Mouse (Mus musculus): ENCODE measurements at regions not wholly inside any gene's neighbourhood (a gene's known extent, or its start where the extent isn't known, plus 50 kb on each side); places are given as distances from the start of the nearest gene placed in this dataset.
A peak's percentile ranks its signal among the peaks of the same experiment; 100 is the strongest.

DNA sequence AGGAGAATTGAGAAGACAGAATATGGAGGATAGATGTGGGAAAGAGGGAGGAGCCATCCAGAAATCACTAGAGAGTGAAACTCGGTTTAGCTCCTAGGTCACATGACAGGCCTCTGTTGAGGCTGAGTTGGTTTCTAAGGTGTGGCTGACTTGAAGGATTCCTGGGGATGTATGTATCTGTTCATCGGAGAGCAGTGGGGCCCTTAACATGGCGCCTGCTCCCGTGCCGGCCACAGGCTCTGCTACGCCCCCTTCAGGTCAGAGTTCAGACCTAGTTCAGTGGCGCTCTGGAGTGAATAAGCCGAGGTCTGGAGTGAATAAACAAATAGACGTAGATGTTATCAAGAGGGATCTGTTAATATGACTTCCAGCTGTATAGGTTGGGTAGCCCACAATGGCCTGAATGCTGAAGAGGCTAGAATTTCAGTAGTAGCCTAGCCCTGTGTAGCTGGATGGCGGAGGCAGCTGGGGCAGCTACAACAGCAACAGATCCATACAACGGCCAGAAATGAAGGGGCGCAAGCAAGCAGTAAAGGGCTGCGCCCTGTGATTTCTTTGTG, 239.4 kb downstream of the Gm10260 start:
- DNase-seq (ENCODE audit: low spot score): no peak

DNA sequence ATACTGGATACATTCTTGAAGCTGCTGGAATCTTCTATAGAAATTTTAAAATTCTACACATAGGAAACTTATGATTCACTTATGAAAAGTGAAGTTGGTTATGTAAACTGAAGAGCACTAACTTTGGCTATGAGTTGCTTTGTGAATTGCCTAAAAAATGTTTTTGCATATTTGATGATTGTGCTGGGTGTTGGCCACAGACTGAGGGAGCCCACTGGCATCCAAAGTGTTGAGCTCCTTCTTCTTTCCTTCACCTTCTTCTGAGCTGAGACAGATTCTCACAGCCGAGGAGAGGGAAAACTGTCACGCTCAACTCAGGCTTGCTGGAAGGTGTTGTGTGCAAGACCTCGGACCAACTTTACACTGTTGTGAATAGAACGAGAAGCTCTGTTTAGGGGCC, 243.7 kb downstream of the Gm10260 start:
- no peak for DNase-seq (ENCODE audit: low spot score)

DNA sequence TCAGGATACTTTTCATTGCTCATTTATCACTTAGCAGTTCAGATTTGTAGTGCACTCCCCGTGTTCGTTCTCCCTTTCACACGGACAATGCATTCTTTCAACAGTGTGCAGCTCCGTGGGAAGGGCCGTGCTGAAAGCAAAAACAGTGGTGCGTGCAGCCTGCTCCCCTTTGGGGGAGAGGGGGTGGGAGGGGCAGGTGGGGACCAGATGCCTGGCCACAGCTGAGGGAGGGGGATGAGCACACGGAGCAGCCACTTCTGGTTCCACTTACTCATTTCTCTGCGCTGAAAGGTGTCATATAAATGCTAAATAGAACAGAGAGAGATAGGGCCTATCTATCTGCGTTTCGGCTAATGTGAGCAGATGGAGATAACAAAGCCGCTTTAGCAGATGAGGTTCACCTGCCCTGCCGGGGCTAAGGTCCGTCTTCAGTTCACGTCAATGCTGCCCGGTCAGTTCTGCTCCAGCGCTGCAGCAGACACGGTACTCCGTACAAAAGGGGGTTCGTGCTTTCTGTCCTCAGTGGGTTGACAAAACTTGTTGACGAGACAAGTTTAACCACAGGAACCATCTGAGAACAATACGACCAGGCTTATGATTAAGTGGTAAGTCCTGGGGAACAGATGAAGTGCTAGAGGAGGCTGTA, 245.9 kb downstream of the Gm10260 start:
- DNase-seq (ENCODE audit: low spot score): no peak

DNA sequence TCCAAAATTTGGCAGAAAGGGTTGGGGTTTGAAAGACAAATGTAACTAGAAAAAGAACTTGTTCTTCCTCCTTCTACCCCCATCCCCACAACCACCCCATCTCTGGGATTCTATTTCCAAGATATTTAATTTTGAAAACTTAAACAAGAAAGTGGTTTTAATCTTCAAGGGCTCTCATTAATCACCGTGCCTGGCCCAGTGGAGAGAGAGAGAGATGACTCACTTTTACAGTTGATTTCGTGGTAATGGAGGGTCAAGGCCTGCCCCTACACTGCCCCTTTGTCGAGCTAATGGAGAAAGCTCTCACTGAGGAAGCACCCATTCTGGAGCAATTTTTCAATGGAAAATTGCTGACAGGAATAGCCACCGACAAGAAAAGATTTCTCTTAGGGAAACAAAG, 247.9 kb downstream of the Gm10260 start:
- no peak for DNase-seq (ENCODE audit: low spot score)

DNA sequence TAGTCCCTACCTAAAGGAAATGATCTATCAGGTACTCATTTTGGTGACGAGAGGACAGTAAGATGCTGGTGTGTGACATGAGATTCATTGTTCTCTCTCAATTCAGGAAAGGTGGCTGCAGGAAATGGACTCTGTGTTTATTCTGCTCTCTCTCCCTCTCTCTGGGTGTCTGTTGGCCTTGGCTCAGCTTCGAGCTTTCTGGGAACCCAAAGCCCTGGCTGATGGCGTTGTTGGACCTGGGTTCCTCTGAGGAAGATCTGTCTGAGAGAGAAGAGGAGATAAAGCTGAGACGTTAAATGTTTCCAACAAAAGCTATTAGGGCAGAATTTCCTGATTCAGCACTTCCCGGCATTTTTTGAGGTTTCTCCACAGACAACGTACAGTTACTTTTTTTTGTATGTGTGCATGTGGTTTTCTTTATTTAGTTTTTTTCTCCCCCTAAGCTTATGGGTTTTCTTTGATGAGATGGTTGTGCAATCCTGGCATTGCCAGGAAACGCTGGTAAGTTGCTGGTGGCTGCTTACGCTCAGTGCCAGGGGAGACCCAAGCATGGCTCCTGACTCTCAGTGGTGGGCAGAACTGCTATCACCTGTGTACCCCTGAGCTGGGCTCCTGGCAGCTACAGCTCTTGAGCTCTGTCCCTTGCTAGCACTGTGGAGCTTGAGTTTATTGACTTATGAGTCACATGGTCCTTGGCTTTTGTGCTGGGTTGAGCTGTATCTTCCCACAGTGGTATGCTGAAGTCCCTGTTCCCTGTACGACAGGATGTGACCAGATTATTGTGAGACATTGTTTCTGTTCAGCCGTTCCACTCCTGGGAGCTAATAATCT, 249.8 kb downstream of the Gm10260 start:
- DNase-seq (ENCODE audit: low spot score): peak; percentile 28

DNA sequence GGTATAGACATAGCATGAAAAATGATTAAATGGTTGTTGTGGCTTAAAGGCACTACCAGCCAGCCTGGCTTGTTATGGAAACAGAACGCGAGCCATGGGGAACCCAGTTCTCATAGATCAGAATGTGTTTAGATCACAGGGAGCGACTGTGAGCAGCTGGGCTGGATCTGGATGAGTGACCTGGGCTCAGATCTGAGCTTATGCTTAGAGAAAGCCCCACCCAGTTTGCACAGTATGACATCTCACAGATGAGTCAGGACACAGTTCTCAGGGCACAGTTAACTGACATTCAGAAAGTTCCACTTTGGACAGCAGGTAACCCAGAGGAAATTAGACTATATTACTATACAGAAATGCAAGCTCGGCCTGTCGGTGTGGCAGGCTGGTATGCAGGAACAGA, 255.5 kb downstream of the Gm10260 start:
- DNase-seq (ENCODE audit: low spot score): no peak

DNA sequence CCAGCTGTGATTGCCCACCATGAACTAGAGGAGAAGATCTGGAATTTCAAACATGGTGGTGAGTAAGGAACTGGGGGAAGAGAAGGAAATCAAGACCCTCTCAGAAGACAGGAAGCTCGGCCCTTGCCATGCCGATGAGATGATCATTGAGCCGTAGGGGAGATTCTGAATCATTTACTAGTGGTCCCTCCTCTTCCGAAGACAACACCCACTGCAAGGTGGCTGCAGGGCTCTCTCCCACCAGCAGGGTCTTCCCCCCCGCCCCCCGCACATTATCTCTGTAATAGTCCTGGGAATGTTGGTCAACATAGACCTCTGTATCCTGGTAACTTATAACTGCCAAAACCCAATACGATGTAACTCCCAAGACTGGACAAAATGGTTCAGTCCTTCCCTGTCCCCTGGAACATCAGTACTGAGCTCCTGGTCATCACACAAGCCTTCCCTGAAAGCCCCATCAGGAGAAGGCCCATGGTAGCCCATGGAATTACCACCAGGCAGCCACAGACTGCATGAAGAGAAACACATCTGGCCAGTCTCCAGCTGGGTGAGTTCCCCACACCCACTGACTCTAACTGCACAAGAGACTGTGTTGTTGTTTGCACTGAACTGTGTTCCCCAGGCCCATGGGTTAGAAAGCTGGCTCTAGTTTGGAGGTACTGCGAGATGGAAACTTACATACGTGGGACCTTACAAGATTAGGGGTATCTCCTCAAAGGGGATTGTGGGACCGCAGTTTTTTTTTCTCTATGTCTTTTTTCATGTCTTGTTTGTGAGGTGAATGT, 256.3 kb downstream of the Gm10260 start:
- DNase-seq (ENCODE audit: low spot score): no peak

DNA sequence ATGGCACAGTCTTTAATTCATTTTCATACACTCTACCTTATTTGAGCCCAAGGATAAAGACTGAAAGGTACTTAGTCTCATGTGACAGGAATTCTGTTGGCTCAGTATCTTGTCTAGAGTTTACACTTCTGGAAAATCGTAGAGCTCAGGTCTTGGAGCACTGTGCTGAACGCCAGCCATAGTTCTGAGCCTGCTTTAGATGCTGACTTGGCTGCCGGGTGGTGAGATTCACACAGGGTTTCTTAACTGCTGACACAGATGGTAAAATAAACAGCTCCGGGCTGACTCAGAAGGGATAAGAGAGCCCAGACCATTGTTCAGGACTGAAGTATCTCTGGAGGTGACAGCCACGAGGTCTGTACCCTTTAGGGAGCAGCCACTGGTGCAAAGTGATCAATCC, 257.0 kb downstream of the Gm10260 start:
- no peak for DNase-seq (ENCODE audit: low spot score)

DNA sequence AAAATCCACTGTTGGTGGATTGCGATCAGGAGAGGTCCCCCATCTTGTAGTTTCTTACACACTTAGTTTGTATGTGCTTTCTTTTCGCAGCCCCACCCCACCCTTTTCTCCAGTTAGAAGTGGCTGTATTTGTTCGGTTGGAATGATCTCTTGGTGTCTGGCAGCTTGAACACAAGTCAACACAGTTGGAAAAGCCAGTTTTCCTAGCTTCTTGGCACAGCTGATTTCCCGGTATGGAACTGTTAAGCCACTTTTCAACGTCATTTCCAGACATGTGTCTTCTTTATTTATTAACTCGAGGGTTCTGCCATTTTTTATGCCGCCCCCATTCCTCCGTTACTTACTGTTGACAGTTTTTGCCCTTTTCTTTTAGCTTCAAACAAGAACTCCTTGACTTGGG, 259.2 kb downstream of the Enc1 start:
- no peak for DNase-seq (ENCODE audit: low spot score)

DNA sequence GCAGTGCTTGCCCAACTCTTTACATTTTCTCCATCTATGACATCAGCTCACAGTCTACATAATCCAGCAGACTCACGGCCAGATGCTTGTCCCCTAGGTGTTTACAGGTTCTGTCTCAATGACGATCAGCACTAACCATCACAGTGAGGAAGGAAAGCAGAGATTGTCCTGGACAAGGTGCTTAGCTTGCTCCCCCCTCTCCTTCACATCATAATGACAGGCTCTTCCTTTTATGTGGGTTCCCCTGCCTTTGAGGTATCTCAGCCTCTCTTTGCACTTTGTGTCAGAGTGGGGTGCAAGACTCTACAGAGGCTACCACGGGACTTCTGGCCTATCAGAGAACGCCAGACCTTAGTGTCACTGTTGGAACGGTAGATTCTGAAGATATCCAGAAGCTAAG, 258.1 kb downstream of the Enc1 start:
- DNase-seq (ENCODE audit: low spot score): no peak

DNA sequence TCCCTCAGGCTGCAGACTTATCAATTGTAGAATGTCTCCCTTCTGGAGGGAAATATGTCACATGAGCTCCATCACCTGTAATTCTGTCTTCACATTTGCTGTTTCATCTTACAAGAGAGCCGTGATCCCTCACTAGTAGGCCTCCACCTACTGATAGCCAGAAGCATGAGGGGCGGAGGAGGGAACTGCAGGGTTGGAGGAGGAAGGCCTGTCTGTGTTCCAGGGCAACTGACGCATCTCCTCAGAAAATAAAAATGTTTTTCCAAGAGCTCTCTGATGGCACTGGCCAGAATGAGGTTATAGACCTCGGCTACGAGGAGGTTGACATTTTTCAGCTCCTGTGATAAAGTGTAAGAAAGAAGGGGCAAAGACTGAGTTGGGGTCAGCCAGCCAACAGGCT, 257.0 kb downstream of the Enc1 start:
- no peak for DNase-seq (ENCODE audit: low spot score)

DNA sequence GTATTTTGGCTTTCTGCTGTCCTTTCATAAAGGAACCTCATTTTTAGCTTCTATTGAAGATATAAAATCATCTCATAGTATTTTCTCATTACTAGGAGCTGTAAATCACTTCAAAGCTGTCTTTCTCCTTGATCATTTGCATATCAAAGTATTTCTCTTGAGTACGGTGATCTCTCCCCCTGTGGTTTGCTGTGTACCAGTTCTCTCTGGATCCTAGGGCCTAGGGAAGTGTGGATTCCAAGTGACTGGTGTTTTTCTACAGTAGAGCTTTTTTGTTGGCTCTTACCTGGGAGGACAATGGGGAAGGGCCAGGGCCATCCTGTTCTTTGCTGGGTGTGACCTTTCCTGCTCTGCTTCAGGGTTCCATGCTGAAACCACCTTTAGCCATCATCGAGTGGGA, 253.9 kb downstream of the Enc1 start:
- DNase-seq (ENCODE audit: low spot score): no peak

DNA sequence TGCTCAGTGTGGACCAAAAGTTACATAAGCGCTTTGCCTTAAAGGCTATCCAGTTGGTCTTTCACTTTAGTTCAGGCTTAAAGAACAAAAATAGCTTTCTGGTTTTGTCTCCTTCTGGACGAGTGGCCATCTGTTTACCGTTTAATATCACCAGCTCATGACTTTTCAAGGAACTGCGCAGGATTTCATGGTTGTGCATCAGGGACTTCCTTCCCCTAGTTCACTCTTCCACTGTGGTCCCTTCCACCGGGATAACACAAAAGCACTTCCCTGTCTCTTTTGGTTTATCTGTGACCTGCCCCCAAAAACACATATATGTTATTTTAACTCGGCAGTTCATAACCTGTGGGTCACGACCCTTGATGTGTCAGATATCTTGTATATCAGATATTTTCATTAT, 252.9 kb downstream of the Enc1 start:
- no peak for DNase-seq (ENCODE audit: low spot score)

DNA sequence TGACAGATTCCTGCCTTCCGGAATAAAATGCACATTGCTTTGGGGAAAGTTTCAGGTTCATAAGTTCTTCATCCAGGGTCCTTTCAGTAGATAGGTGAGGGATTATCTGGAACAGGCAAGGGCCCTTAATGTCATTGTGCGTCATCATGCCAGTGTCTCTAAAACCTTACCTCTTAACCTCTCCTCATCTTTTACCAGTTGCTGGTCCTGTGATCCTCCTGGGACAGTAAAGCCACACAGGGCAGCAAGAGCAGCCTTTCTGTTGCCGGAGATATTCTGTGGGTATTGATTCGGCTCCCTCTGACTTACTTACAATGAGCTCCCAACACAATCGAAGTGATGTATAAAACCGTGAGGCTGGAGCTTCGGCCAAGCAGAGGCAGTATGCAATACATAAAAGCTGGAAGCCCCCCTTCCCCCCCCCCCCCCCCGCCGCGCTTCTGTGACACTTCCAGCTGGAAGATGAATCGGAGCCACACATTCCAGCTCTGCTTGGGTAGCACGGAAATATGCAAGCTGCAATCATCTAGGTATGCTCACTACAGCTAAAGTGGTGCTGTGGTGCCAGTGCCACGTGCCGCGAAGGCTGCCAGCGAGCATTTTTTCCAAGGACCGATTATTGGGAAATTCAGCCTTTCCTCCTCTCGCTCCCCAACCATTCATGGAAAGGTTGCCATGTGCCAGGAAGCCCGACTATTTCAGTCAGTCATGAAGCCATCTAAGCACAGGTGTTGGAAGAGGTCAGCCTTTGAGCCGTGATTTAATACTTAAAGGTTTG, 252.2 kb downstream of the Enc1 start:
- DNase-seq (ENCODE audit: low spot score): no peak

DNA sequence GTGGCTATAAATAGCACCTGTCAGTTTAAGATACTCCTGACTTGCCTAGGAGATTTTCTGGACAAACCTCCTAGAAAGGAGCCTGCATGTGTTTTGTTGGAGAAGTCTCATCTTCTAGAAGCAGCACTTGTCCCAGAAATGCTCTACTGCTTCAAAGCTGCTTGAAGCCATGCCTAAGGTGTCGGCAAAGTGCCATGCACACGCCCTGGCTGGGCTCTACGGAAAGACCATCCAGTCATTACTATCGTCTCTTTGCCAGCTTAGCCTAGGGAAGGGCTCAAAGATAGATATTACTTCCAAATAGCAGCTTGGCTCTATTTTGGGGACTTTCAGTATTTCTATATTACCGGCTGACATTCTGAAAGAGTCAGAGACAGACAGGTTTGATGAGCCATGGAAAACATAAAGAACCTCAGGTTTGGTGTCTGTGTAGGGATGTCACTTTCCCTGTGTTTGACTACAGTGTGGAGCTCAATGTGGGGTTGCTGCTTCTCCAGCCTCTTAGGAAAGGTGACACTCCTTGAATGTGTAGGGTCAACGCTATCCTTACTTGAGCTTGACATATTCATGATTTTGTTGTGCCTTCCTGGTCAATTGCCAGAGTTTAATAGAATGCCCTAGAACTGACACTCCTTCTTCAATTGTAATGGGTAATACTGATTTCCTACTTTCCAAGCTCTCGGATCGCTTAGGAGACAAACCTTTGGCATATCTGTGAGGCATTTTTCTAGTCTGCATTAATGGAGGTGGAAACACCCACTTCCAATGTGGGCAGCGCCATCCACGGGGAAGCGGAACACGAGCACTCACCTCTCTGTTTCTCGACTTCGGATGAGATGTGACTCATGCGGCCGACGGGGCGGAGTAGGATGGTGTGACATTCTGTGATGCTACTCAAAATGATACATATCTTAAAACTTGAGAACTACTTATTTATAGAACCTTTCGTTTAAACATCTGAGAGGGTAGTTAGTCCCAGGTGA, 251.3 kb downstream of the Enc1 start:
- no peak for DNase-seq (ENCODE audit: low spot score)

DNA sequence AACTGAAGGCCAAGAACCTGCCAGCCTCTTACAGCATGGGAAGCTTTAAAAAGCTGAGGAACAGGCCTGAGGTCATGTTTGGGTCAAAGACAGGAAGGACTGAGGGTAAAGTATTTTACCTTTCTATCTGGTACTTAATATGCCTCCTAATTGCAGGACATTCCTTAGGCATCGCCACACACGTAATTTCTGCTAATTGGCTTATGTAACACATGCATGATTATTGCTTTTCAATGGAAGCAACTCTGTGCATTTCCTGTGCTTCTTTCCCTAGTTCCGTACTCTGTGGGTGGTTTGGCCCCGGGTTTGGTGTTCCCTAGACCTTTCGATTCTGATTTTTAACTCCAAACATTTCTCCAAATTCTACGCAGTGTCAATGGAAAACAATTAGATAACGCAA, 249.2 kb downstream of the Enc1 start:
- no peak for DNase-seq (ENCODE audit: low spot score)

DNA sequence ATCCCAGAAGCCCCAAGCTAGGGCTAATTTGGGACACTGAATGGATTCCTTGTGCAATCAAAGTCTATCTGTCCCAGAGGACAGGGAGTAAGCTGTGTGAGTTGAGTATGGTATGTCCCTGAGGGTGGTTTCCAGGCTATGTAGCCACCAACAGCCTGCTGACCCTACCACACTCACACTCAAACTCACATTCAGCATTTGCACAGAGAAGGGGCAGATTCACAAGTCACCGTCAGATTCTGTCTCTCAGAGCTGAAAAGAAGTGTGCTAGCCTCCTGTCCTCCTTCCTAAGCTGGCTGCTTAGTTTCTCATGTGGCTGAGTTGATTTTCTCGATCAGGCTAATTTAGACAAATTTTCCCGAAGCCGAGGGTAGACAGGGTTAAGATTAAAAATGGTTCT, 248.8 kb downstream of the Enc1 start:
- no peak for DNase-seq (ENCODE audit: low spot score)

DNA sequence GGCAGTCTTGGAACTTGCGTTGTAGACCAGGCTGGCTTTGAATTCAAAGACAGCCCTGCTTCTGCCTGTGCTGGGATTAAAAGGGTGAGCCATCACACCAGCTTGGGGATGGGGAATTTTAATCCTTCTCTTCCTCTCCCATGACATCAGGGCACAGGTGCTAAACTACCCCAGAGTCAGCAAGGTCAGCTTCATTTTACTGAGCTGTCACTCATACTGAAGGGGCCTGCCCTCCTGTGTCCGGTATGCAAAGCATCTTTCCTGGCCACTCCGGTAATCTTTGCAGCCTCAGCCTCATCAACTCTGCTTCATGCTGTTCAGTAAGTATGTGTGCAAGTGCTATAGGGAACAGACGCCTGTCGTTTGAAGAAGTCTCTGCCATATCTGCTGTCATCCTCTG, 248.1 kb downstream of the Enc1 start:
- no peak for DNase-seq (ENCODE audit: low spot score)

DNA sequence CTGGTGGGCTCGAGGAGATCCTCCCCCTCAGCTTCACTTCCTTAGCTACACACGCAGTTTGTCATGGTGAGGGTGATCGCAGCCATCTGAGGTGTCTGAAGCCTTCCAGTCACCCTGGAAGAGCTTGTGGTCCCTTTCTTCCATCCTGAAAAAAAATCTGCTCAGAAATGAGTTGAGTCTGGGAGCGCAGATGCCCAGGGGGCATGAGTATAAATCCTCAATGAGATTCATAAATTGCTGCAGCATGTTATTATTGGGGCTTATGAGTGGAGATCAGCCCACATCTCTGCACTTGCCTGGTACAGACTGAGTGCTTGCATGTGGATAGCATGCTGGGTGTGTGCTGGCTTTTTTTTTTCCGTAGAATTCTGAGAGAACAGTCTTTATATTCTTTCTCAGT, 247.6 kb downstream of the Enc1 start:
- no peak for DNase-seq (ENCODE audit: low spot score)

DNA sequence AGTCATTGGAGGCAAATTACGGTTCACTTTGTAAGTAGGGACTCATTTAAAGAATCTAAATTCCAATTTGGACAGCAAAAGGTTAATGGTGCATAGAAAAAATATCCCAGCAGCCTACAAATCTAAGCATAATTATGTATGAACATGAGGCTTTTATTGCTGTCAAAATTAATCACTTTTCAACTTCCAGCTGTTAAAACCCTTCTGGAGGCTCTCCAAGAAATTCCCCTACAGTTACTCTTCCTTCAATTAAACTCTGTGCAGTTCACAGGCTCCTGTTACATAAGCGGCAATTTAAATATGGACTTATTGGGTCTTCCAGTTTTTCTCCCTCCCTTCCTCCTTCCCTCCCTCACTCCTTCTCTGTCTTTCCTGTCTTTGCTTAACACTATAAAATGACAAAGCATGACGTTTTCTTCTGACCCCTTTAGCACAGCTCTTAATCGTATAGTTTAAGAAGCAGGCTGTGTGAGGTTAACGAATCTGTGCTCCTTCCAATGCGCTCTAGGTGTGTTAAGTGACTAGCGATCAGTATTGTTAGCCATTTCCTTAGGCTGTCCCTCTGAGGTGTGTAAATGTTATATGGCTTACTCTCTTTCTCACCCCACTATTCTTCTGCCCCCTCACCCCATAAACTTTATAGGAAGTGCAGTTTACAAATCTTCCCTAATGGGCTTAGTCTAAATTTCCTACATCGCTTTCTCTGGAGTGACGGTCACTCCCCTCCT, 247.0 kb downstream of the Enc1 start:
- no peak for DNase-seq (ENCODE audit: low spot score)
